Mouse (Mus musculus): ENCODE results near the gene Serpini2.
A peak's percentile ranks its signal among the peaks of the same experiment; 100 is the strongest.
"Not testable (repeated sequence)": the region's sequence is repeated elsewhere in the genome, so short reads cannot be mapped to it uniquely, and the experiment has no call there.

Gene Serpini2

GRCm38 (mm10) chr3:75269978-75270377 lies at the start of gene Serpini2:
Serpini2 (minus strand) TSS chr3:75270078.
- DNase-seq, result no peak

- no peak for DNase-seq
Measured at GRCm38 (mm10) chr3:75308861-75309260, 39.0 kb upstream of the Serpini2 start.

GRCm38 (mm10) chr3:75308228-75308627 lies 38.4 kb upstream of the Serpini2 start:
- no peak for DNase-seq

- no peak for DNase-seq
Measured at GRCm38 (mm10) chr3:75305584-75305983, 35.7 kb upstream of the Serpini2 start.

GRCm38 (mm10) chr3:75304621-75305020 lies 34.7 kb upstream of the Serpini2 start:
- DNase-seq, result no peak

- DNase-seq, result no peak
Measured at GRCm38 (mm10) chr3:75301072-75301471, 31.2 kb upstream of the Serpini2 start.

- not testable (repeated sequence) for DNase-seq
Measured at GRCm38 (mm10) chr3:75299464-75299863, 29.6 kb upstream of the Serpini2 start.

- DNase-seq, result no peak
Measured at GRCm38 (mm10) chr3:75297758-75298111, 27.9 kb upstream of the Serpini2 start.

- no peak for DNase-seq
Measured at GRCm38 (mm10) chr3:75297026-75297757, 27.3 kb upstream of the Serpini2 start.

- no peak for DNase-seq
Measured at GRCm38 (mm10) chr3:75293243-75293642, 23.4 kb upstream of the Serpini2 start.

GRCm38 (mm10) chr3:75277455-75277854 lies 7.6 kb upstream of the Serpini2 start:
- DNase-seq, result no peak

- DNase-seq, result no peak
Measured at GRCm38 (mm10) chr3:75276522-75276921, 6.6 kb upstream of the Serpini2 start.

- no peak for DNase-seq
Measured at GRCm38 (mm10) chr3:75275127-75275526, 5.2 kb upstream of the Serpini2 start.

GRCm38 (mm10) chr3:75259356-75259755 lies 10.5 kb downstream of the Serpini2 start:
- no peak for DNase-seq

- DNase-seq, result no peak
Measured at GRCm38 (mm10) chr3:75219694-75220093, 50.2 kb downstream of the Serpini2 start.

GRCm38 (mm10) chr3:75219211-75219610 lies 50.7 kb downstream of the Serpini2 start:
- DNase-seq, result peak; percentile 67

GRCm38 (mm10) chr3:75202808-75203503 lies 66.9 kb downstream of the Serpini2 start:
- peak; percentile 30 for DNase-seq
